Mouse (Mus musculus) G1E (cell line): Measurements from ENCODE around the gene Pla2g4c.

Experiments used
- CTCF ChIP-seq: IDR thresholded peaks from 2 replicates; pipeline ENCODE4 v1.5.1; 2012; ENCODE audit warnings: low read depth, low read length, inconsistent platforms, mixed read lengths
- GATA1 ChIP-seq: IDR thresholded peaks from 2 replicates; pipeline ENCODE4 v1.6.1; 2012; ENCODE audit warnings: borderline replicate concordance, low read length, inconsistent platforms, mixed read lengths
- POLR2AphosphoS5 ChIP-seq: IDR thresholded peaks from 2 replicates; pipeline ENCODE4 v1.6.1; 2012; ENCODE audit warnings: low read depth, low read length, inconsistent platforms; ENCODE audit not compliant: insufficient replicate concordance
- TAL1 ChIP-seq: conservative IDR thresholded peaks from 2 replicates; pipeline ENCODE4 v1.6.1; 2012; ENCODE audit warnings: low read depth, low read length, inconsistent platforms, mixed read lengths

DNA sequence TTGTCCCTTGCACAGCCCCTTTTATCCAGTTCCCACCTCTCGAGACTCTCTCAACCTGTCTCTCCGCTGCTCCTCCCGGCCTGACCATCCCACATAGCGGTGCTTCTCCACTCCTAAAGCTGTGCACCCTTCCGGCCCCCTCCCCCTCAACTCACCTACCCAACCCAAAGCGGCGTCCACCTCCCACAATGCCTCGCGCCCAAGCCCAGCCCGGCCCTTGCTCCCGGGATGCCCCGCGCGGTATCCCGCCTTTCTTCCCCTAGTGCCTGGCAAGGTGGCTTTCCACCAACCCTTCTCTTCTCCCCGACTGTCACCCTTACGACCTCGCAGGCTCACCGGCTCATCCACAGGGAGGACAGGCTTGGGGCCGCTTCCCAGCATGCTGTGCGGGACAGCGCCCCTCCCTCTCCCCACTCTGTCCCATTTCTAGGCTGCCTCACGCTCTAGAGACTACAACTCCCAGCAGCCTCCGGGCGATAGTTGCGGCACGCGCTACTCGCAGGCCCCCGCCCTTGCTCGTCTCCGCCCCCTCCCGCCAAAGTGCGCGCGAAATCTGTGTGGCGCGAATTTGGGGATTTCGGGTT lies 46.1 kb upstream of the Pla2g4c start, which contains the start of gene Zswim9:
- TF ChIP-seq CTCF (no peak), GATA1 (no peak), POLR2AphosphoS5 (no peak), TAL1 (no peak)
